Mouse (Mus musculus) liver, embryonic 16.5 days (tissue): ENCODE results near the gene Prkca. TPM values are rescaled to one million over a fixed set of nuclear protein-coding genes. Genes with fewer than 3 reads are reported as not detected.

Experiments
- ATAC-seq: fragments of 200-750 bp; cut with Nextera tagmentation; 2 replicates; pipeline ENCODE4 v1.8.0; 2017; ENCODE audit warnings: low read depth, mild to moderate bottlenecking, moderate number of reproducible peaks, moderate library complexity
- H3K27ac ChIP-seq: fragments of 300-500 bp; sonication (generic); 2 replicates; pipeline ENCODE4 v1.5.1; 2014; ENCODE audit warnings: mild to moderate bottlenecking, low read length
- H3K27me3 ChIP-seq: fragments of 300-500 bp; sonication (generic); 2 replicates; pipeline ENCODE4 v1.6.1; 2014; ENCODE audit warnings: low read depth, low read length, mixed read lengths; ENCODE audit not compliant: control insufficient read depth, insufficient read depth
- H3K36me3 ChIP-seq: fragments of 300-500 bp; sonication (generic); 2 replicates; pipeline ENCODE4 v1.6.1; 2014; ENCODE audit warnings: mild to moderate bottlenecking; ENCODE audit not compliant: control insufficient read depth, insufficient read depth
- H3K4me1 ChIP-seq: fragments of 300-500 bp; sonication (generic); 2 replicates; pipeline ENCODE4 v1.6.1; 2014; ENCODE audit warnings: low read depth, low read length, mixed read lengths; ENCODE audit not compliant: control insufficient read depth
- H3K4me2 ChIP-seq: fragments of 300-500 bp; sonication (generic); 2 replicates; pipeline ENCODE4 v1.6.1; 2014; ENCODE audit warnings: low read depth, low read length, mixed read lengths
- H3K4me3 ChIP-seq: fragments of 300-500 bp; sonication (generic); 2 replicates; pipeline ENCODE4 v1.5.1; 2014; ENCODE audit warnings: low read depth, mild to moderate bottlenecking, low read length
- H3K9ac ChIP-seq: fragments of 300-500 bp; sonication (generic); 2 replicates; pipeline ENCODE4 v1.6.1; 2014; ENCODE audit warnings: low read depth, low read length
- H3K9me3 ChIP-seq: fragments of 300-500 bp; sonication (generic); replicated peaks from 2 replicates; pipeline ENCODE4 v1.6.1; 2016; ENCODE audit warnings: low read length; ENCODE audit not compliant: control insufficient read depth
- whole genome bisulfite sequencing: fragments of 180-500 bp; shearing (Covaris S2); extraction: QIAGEN DNeasy Blood & Tissue Kit; methylation state at CpG from one replicate; pipeline ENCODE4 v1.1.7; 2014; ENCODE audit not compliant: insufficient replicate concordance; 5-methylcytosine and 5-hydroxymethylcytosine counted together
- polyA plus RNA-seq: library from polyadenylated mRNA; unstranded; fragments of >200 nt; fragmentation: Nextera tagmentation; extraction: Ambion mirVana; gene quantifications from 2 replicates; pipeline ENCODE4 v1.2.1, GENCODE M21; 2015

Gene Prkca
- polyA plus RNA-seq, 1 experiment from 2014 or later, result 3.4 TPM

DNA sequence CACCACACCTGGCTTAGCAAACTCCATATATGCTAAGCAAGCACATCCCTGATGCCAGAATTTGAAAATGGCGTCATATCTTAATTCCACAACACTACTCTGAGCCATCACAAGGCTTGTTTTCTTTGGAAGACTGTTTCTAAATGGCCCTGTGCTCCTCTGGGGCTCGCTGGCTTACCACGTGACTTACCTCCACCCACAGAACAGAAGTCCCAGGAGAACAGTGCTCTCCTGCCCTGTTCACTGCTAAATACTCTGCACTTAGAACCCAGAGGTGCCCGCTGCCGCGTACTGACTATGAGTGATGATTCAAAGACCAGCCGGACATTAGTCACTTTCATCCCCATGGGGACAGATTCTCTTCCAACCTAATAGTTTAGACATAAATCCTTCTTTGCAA lies 75.9 kb downstream of the Prkca start:
- no peak; the same call in 1 of the 2 replicates for ATAC-seq
- no peaks in the 10 kb centered on the region for H3K36me3 ChIP-seq
- WGBS, result 75% methylated on average over 7 of the region's 7 CpGs
- H3K4me1 ChIP-seq, result peaks cover 9% of the 10 kb centered on the region
- no peak overlapping the region for H3K4me2 ChIP-seq
- no peak overlapping the region for H3K4me3 ChIP-seq
- no peak overlapping the region for H3K27ac ChIP-seq
- no peaks in the 10 kb centered on the region for H3K27me3 ChIP-seq
- H3K9me3 ChIP-seq, result no peaks in the 10 kb centered on the region
- no peak overlapping the region for H3K9ac ChIP-seq

DNA sequence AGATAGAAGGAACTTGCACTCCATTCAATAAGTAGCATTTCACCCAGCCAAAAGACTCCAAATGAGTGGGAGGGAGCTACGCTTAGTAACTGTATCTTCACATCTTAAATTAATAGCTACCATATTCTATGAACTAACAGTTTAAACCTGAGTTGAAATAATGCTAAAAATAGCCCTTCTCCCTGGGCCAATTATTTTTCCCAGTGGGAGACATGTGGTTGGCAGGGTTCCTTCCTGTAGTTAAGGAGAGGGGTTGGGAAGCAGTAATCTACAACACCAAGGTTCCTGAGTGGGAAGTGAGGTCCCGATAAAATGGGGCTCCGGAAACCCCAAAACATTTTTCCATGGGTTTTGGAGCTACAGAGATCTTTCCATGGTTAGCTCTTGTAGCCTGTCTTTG lies 76.7 kb downstream of the Prkca start:
- 51% methylated on average over 3 of the region's 3 CpGs for WGBS
- no peak for ATAC-seq
- no peaks in the 10 kb centered on the region for H3K36me3 ChIP-seq
- H3K4me1 ChIP-seq, result peaks cover 9% of the 10 kb centered on the region
- no peaks in the 10 kb centered on the region for H3K27me3 ChIP-seq
- no peaks in the 10 kb centered on the region for H3K9me3 ChIP-seq
- no peak overlapping the region for H3K4me3 ChIP-seq
- no peak overlapping the region for H3K9ac ChIP-seq
- H3K4me2 ChIP-seq, result no peak overlapping the region
- H3K27ac ChIP-seq, result no peak overlapping the region

DNA sequence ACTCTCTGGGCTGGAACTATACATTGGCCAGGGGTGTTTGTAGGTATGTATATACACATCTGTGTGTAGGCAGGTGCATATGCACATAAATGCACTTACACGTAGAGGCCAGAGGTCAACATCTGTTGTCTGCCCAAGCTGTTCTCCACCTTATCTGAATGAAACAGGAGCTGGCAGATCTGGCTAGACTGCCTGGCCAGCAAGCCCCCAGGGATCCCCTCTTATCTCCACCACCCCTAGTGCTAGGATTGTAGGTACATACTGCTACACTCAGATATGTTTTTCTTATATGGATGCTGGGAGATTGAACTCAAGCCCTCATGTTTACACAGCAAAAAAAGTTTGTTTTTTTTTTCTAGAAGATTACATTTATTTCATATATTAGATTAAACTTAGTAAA lies 79.9 kb downstream of the Prkca start:
- H3K4me1 ChIP-seq, result peaks cover 6% of the 10 kb centered on the region
- no peak overlapping the region for H3K9ac ChIP-seq
- no peaks in the 10 kb centered on the region for H3K27me3 ChIP-seq
- no peak overlapping the region for H3K4me2 ChIP-seq
- H3K4me3 ChIP-seq, result no peak overlapping the region
- peak; percentile 73 for ATAC-seq
- H3K27ac ChIP-seq, result no peak overlapping the region
- 21% methylated on average over 1 of the region's 1 CpGs for WGBS
- no peaks in the 10 kb centered on the region for H3K36me3 ChIP-seq
- H3K9me3 ChIP-seq, result no peaks in the 10 kb centered on the region

DNA sequence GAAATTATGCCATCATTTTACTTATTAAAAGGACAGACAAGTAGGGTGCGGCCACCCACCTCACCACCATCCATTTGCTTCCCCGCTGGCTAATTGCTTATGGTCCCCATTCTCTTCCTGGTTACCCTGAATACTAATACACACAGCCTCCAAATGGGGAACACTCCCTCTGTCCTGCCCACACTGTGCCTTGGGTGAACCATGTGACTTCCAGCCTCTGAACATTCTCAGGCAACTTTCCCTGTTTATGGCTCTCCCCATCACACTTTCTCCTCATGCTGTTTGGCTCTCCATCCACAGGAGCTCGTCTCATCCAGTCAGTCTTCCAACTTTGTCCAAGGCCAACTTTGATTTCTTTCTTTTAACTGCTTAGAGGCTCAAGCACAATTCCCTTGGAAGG lies 80.3 kb downstream of the Prkca start:
- no peak for ATAC-seq
- no peaks in the 10 kb centered on the region for H3K36me3 ChIP-seq
- H3K9me3 ChIP-seq, result no peaks in the 10 kb centered on the region
- no peak overlapping the region for H3K27ac ChIP-seq
- no peak overlapping the region for H3K9ac ChIP-seq
- H3K4me1 ChIP-seq, result peaks cover 6% of the 10 kb centered on the region
- 63% methylated on average over 3 of the region's 3 CpGs for WGBS
- no peak overlapping the region for H3K4me3 ChIP-seq
- no peaks in the 10 kb centered on the region for H3K27me3 ChIP-seq
- no peak overlapping the region for H3K4me2 ChIP-seq

DNA sequence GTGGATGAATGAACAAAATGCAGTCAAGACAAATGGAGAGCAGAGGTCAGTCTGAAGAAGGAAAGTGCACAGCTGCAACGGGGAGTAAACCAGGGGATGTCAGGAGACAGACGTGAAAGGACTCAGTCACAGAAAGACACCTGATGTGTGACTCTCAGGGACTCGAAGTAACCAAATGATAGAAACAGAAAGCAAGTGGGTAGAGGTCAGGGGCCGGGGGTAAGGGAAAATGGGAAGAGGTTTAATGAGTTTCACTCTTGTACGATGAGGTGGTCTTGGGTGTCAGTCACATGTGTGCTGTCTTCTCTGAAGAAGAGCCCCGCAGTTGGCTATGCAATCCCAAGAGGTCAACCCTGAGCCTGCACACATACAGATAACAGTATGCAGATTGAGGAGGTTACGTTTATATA lies 82.0 kb downstream of the Prkca start:
- no peaks in the 10 kb centered on the region for H3K27me3 ChIP-seq
- no peaks in the 10 kb centered on the region for H3K36me3 ChIP-seq
- peaks cover 6% of the 10 kb centered on the region for H3K4me1 ChIP-seq
- H3K4me3 ChIP-seq, result no peak overlapping the region
- whole genome bisulfite sequencing, result 29% methylated on average over 7 of the region's 7 CpGs
- no peaks in the 10 kb centered on the region for H3K9me3 ChIP-seq
- no peak for ATAC-seq
- H3K27ac ChIP-seq, result no peak overlapping the region
- no peak overlapping the region for H3K9ac ChIP-seq
- no peak overlapping the region for H3K4me2 ChIP-seq

DNA sequence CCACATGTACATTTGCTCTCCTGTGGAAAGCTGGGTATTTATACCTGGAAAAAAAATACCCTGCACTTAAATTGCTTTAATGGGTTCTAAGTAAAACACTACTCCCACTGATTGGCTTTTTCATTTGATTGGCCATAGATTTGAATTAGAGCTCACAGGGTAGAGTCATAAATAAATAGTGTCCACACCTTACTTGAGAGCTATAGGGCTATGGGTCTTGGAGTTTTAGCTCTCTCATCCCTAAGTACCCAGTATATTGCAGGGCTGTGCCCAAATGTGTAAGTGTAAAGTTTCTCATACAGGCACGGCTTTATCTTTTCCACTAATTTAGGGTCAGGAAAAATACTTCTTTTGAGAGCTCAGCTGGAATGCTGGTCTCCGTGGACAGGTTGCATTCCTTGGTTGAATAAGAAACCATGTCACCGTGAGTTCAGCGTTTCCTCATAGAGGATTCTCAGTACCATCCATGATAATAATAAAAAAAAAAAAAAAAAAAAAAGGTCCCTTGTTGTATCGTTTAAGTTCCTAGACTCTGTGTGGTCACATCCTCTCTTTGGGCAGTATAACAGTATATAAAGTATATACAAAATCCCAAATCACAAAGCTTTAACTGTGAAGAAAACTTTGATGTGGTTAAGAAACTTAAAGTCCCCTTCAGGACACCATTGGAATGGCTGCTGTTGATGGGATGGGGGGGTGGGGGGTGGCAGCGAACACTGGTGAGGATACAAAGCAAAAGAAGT lies 82.8 kb downstream of the Prkca start:
- Histone ChIP-seq H3K27ac (no peak overlapping the region), H3K4me2 (no peak overlapping the region), H3K27me3 (no peaks in the 10 kb centered on the region), H3K9me3 (no peaks in the 10 kb centered on the region), H3K4me1 (peaks cover 6% of the 10 kb centered on the region), H3K4me3 (no peak overlapping the region), H3K9ac (no peak overlapping the region), H3K36me3 (no peaks in the 10 kb centered on the region)
- ATAC-seq, result no peak
- 67% methylated on average over 6 of the region's 6 CpGs for WGBS

DNA sequence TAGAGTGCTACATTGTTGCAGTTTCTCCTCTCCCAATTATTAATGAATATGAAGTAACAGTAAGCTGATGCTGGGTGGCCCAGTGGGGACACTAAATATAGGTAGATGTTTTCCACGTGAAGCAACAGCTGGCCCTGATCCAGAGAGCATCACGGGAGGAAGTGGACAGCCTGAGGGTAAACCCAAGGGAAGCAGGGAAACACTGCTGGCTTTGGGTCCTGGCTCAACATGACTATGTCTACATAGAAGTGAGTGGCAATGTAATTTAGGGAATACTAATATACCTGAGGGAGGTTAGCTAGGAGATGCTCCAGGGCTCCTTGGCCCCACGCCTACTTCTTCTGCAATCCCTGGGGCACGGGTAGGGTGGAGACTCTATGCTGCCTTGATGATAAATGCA lies 84.3 kb downstream of the Prkca start:
- H3K27me3 ChIP-seq, result no peaks in the 10 kb centered on the region
- no peaks in the 10 kb centered on the region for H3K36me3 ChIP-seq
- H3K4me1 ChIP-seq, result peaks cover 6% of the 10 kb centered on the region
- ATAC-seq, result no peak
- H3K4me2 ChIP-seq, result no peak overlapping the region
- no peak overlapping the region for H3K4me3 ChIP-seq
- H3K9ac ChIP-seq, result no peak overlapping the region
- no peaks in the 10 kb centered on the region for H3K9me3 ChIP-seq
- WGBS, result 50% methylated on average over 4 of the region's 4 CpGs
- no peak overlapping the region for H3K27ac ChIP-seq

DNA sequence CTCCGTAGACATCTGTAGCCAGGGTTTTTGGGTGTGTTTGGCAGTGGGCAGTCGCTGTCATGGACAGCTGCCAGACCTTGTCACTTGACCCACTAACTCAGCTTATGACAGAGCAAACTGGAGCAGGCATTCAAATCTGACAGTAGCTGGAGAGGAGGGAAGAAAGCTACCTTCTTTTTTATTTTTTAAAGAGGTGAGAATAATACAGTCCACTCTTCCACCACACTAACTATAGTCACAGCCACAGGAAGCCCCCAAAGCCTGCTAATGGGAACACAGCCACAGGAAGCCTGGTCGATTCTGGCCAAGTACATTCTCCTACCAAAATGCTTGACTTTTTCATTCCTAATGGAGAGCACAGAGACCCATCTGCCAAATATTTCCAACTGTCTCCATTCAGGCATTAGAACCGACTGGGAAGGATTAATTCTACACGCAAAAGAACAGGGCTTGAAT lies 84.9 kb downstream of the Prkca start:
- 51% methylated on average over 5 of the region's 5 CpGs for WGBS
- H3K4me2 ChIP-seq, result no peak overlapping the region
- peaks cover 5% of the 10 kb centered on the region for H3K4me1 ChIP-seq
- no peak overlapping the region for H3K4me3 ChIP-seq
- no peaks in the 10 kb centered on the region for H3K9me3 ChIP-seq
- no peaks in the 10 kb centered on the region for H3K36me3 ChIP-seq
- no peak overlapping the region for H3K27ac ChIP-seq
- H3K9ac ChIP-seq, result no peak overlapping the region
- ATAC-seq, result peak; percentile 56; the same call in 1 of the 2 replicates
- no peaks in the 10 kb centered on the region for H3K27me3 ChIP-seq

DNA sequence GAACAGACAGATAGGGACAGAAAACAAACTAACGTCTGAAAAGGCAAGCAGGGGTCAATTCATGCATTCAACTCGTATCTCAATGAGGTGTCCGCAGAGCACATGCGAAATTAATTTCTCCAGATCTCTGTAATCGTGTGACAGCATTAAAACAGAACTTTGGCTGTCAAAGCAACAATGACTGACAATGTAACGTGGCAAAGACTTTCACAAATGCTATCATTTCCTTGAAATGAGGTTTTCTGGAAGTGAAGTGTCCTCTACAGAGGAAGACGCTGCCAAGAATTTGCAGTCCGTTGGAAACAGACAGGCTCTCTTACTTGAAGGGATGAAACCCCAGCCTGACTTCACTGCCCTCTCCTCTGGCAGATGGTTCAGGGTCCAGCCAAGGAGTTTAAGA lies 85.8 kb downstream of the Prkca start:
- Histone ChIP-seq H3K9ac (no peak overlapping the region), H3K9me3 (no peaks in the 10 kb centered on the region), H3K4me3 (no peak overlapping the region), H3K4me1 (peaks cover 2% of the 10 kb centered on the region), H3K36me3 (no peaks in the 10 kb centered on the region), H3K27me3 (no peaks in the 10 kb centered on the region), H3K27ac (no peak overlapping the region), H3K4me2 (no peak overlapping the region)
- 57% methylated on average over 8 of the region's 8 CpGs for WGBS
- ATAC-seq, result no peak
